Mouse (Mus musculus) CH12.LX (cell line): ENCODE data around the gene 0610030E20Rik. TPM values are rescaled to one million over a fixed set of nuclear protein-coding genes. Genes with fewer than 3 reads are reported as not detected.
A peak's percentile ranks its signal among the peaks of the same experiment; 100 is the strongest.

ENCODE experiments used
- DNase-seq: peaks from one replicate; pipeline ENCODE4 v3.0.0-alpha.2; 2013; ENCODE audit errors: extremely low read depth
- H3K27ac ChIP-seq: 2 replicates; pipeline ENCODE4 v1.5.1; 2012; ENCODE audit warnings: low read depth, mild to moderate bottlenecking, control low read depth, moderate library complexity; ENCODE audit not compliant: insufficient read depth
- H3K27me3 ChIP-seq: replicated peaks from 2 replicates; pipeline ENCODE3; 2012; ENCODE audit warnings: inconsistent platforms
- H3K36me3 ChIP-seq, 2 experiments: replicated peaks in 1 of 2; 2 replicates each; pipeline versions ENCODE3 to v1.6.1; 2012; ENCODE audit warnings: inconsistent platforms in 1 of 2, low read length in 1 of 2, mild to moderate bottlenecking in 1 of 2, mixed read lengths in 1 of 2, moderate library complexity in 1 of 2; ENCODE audit not compliant: control insufficient read depth in 1 of 2, insufficient read depth in 1 of 2
- H3K4me1 ChIP-seq, 2 experiments: 2 replicates each; pipeline ENCODE4 v1.6.1; 2012; ENCODE audit warnings: inconsistent platforms in 1 of 2, moderate library complexity in 1 of 2; ENCODE audit not compliant: insufficient read depth in 2 of 2, control insufficient read depth in 1 of 2
- H3K4me2 ChIP-seq: 2 replicates; pipeline ENCODE4 v1.6.1; 2012; ENCODE audit warnings: low read depth, mild to moderate bottlenecking, control low read depth; ENCODE audit not compliant: poor library complexity, insufficient read depth, severe bottlenecking
- H3K4me3 ChIP-seq, 3 experiments: fragments of 150-350 bp in 1 of 3; sonication (generic) in 1 of 3; replicated peaks in 1 of 3; 2 replicates each; pipeline versions ENCODE3 to v1.5.1; 2011 to 2012; ENCODE audit warnings: low read depth in 2 of 3, low read length in 2 of 3, mild to moderate bottlenecking in 2 of 3, moderate library complexity in 2 of 3, control low read depth in 1 of 3, improper control_type of control experiment in 1 of 3, inconsistent platforms in 1 of 3, mixed read lengths in 1 of 3; ENCODE audit not compliant: poor library complexity in 1 of 3
- H3K79me2 ChIP-seq: replicated peaks from 2 replicates; pipeline ENCODE4 v1.6.1; 2012; ENCODE audit warnings: mild to moderate bottlenecking, moderate library complexity; ENCODE audit not compliant: control insufficient read depth, poor library complexity, insufficient read depth, severe bottlenecking; ENCODE audit errors: extremely low read depth
- H3K9ac ChIP-seq: 2 replicates; pipeline ENCODE4 v1.6.1; 2012; ENCODE audit warnings: low read depth, mild to moderate bottlenecking, control low read depth, moderate library complexity; ENCODE audit not compliant: insufficient read depth
- H3K9me3 ChIP-seq: replicated peaks from 2 replicates; pipeline ENCODE3; 2012; ENCODE audit warnings: low read length, inconsistent platforms, mixed read lengths
- BHLHE40 ChIP-seq: IDR thresholded peaks from 2 replicates; pipeline ENCODE4 v1.6.1; 2011; ENCODE audit warnings: mild to moderate bottlenecking, low read depth, low read length, improper control_type of control experiment
- CHD1 ChIP-seq: IDR thresholded peaks from 2 replicates; pipeline ENCODE4 v1.6.1; 2012; ENCODE audit warnings: low read depth, low read length, improper control_type of control experiment, inconsistent platforms
- CHD2 ChIP-seq: IDR thresholded peaks from 2 replicates; pipeline ENCODE4 v1.6.1; 2011; ENCODE audit warnings: low read length, improper control_type of control experiment
- CTCF ChIP-seq, 2 experiments: IDR thresholded peaks in 1 of 2; conservative IDR thresholded peaks in 1 of 2; 2 replicates each; pipeline ENCODE4 v1.5.1; 2011 to 2012; ENCODE audit warnings: low read depth in 2 of 2, low read length in 2 of 2, improper control_type of control experiment in 1 of 2, inconsistent platforms in 1 of 2, mild to moderate bottlenecking in 1 of 2, moderate library complexity in 1 of 2
- E2F4 ChIP-seq: IDR thresholded peaks from 2 replicates; pipeline ENCODE4 v1.6.1; 2011; ENCODE audit warnings: low read depth, low read length, improper control_type of control experiment; ENCODE audit not compliant: insufficient replicate concordance
- ELF1 ChIP-seq: IDR thresholded peaks from 2 replicates; pipeline ENCODE4 v1.6.1; 2014; ENCODE audit warnings: low read depth, mild to moderate bottlenecking, inconsistent platforms, low read length, improper control_type of control experiment
- EP300 ChIP-seq: IDR thresholded peaks from 2 replicates; pipeline ENCODE4 v1.6.1; 2011; ENCODE audit warnings: low read length, improper control_type of control experiment
- ETS1 ChIP-seq: conservative IDR thresholded peaks from 2 replicates; pipeline ENCODE4 v1.6.1; 2012; ENCODE audit warnings: low read depth, mild to moderate bottlenecking, inconsistent platforms, low read length, improper control_type of control experiment, moderate library complexity
- GABPA ChIP-seq: IDR thresholded peaks from 2 replicates; pipeline ENCODE4 v1.6.1; 2012; ENCODE audit warnings: low read depth, low read length, improper control_type of control experiment, inconsistent platforms; ENCODE audit not compliant: insufficient replicate concordance
- HCFC1 ChIP-seq: IDR thresholded peaks from 2 replicates; pipeline ENCODE4 v1.6.1; 2012; ENCODE audit warnings: low read depth, mild to moderate bottlenecking, inconsistent platforms, low read length, improper control_type of control experiment
- IRF4 ChIP-seq: IDR thresholded peaks from 2 replicates; pipeline ENCODE4 v1.6.1; 2014; ENCODE audit warnings: low read depth, mild to moderate bottlenecking, inconsistent platforms, low read length, improper control_type of control experiment
- JUND ChIP-seq: conservative IDR thresholded peaks from 2 replicates; pipeline ENCODE4 v1.6.1; 2011; ENCODE audit warnings: low read depth, low read length, improper control_type of control experiment
- MAFK ChIP-seq: IDR thresholded peaks from 2 replicates; pipeline ENCODE4 v1.6.1; 2011; ENCODE audit warnings: low read length, improper control_type of control experiment; ENCODE audit not compliant: insufficient replicate concordance
- MAX ChIP-seq: IDR thresholded peaks from 2 replicates; pipeline ENCODE4 v1.6.1; 2011; ENCODE audit warnings: low read length, improper control_type of control experiment
- MAZ ChIP-seq: IDR thresholded peaks from 2 replicates; pipeline ENCODE4 v1.6.1; 2012; ENCODE audit warnings: low read depth, mild to moderate bottlenecking, inconsistent platforms, low read length, improper control_type of control experiment, moderate library complexity
- MXI1 ChIP-seq: IDR thresholded peaks from 2 replicates; pipeline ENCODE4 v1.6.1; 2011; ENCODE audit warnings: mild to moderate bottlenecking, low read depth, low read length, improper control_type of control experiment
- MYC ChIP-seq: IDR thresholded peaks from 2 replicates; pipeline ENCODE4 v1.6.1; 2011; ENCODE audit warnings: low read depth, mild to moderate bottlenecking, improper control_type of control experiment, low read length
- NRF1 ChIP-seq: IDR thresholded peaks from 2 replicates; pipeline ENCODE4 v1.6.1; 2014; ENCODE audit warnings: low read depth, mild to moderate bottlenecking, inconsistent platforms, low read length, improper control_type of control experiment, moderate library complexity
- PAX5 ChIP-seq: IDR thresholded peaks from 2 replicates; pipeline ENCODE4 v1.6.1; 2012; ENCODE audit warnings: low read length, inconsistent platforms, mixed read lengths
- POLR2A ChIP-seq: IDR thresholded peaks from 2 replicates; pipeline ENCODE4 v1.6.1; 2011; ENCODE audit warnings: low read depth, mild to moderate bottlenecking, improper control_type of control experiment, low read length
- POLR2AphosphoS2 ChIP-seq: IDR thresholded peaks from 2 replicates; pipeline ENCODE4 v1.6.1; 2011; ENCODE audit warnings: low read depth, low read length, improper control_type of control experiment
- RAD21 ChIP-seq: IDR thresholded peaks from 2 replicates; pipeline ENCODE4 v1.6.1; 2011; ENCODE audit warnings: low read depth, mild to moderate bottlenecking, low read length, improper control_type of control experiment, moderate library complexity
- RCOR1 ChIP-seq: conservative IDR thresholded peaks from 2 replicates; pipeline ENCODE4 v1.6.1; 2012; ENCODE audit warnings: low read depth, mild to moderate bottlenecking, inconsistent platforms, low read length, improper control_type of control experiment
- SIN3A ChIP-seq: IDR thresholded peaks from 2 replicates; pipeline ENCODE4 v1.6.1; 2012; ENCODE audit warnings: low read length, improper control_type of control experiment, inconsistent platforms
- SMC3 ChIP-seq: IDR thresholded peaks from 2 replicates; pipeline ENCODE4 v1.6.1; 2011; ENCODE audit warnings: low read depth, low read length, improper control_type of control experiment
- TBP ChIP-seq: conservative IDR thresholded peaks from 2 replicates; pipeline ENCODE4 v1.6.1; 2011; ENCODE audit warnings: low read depth, low read length, improper control_type of control experiment
- TCF12 ChIP-seq: IDR thresholded peaks from 2 replicates; pipeline ENCODE4 v1.6.1; 2014; ENCODE audit warnings: low read depth, mild to moderate bottlenecking, inconsistent platforms, low read length, improper control_type of control experiment
- UBTF ChIP-seq: IDR thresholded peaks from 2 replicates; pipeline ENCODE4 v1.6.1; 2012; ENCODE audit warnings: low read depth, mild to moderate bottlenecking, inconsistent platforms, low read length, improper control_type of control experiment, moderate library complexity
- USF1 ChIP-seq: IDR thresholded peaks from 2 replicates; pipeline ENCODE4 v1.6.1; 2014; ENCODE audit warnings: low read depth, mild to moderate bottlenecking, inconsistent platforms, low read length, improper control_type of control experiment
- USF2 ChIP-seq: conservative IDR thresholded peaks from 2 replicates; pipeline ENCODE4 v1.6.1; 2011; ENCODE audit warnings: low read depth, low read length, improper control_type of control experiment
- ZC3H11A ChIP-seq: IDR thresholded peaks from 2 replicates; pipeline ENCODE4 v1.6.1; 2012; ENCODE audit warnings: low read depth, mild to moderate bottlenecking, inconsistent platforms, low read length, improper control_type of control experiment
- ZKSCAN1 ChIP-seq: IDR thresholded peaks from 2 replicates; pipeline ENCODE4 v1.6.1; 2012; ENCODE audit warnings: low read depth, inconsistent platforms, low read length, improper control_type of control experiment, borderline replicate concordance
- ZMIZ1 ChIP-seq: IDR thresholded peaks from 2 replicates; pipeline ENCODE4 v1.6.1; 2012; ENCODE audit warnings: low read depth, mild to moderate bottlenecking, inconsistent platforms, low read length, improper control_type of control experiment
- dilution Hi-C: fragments of 300-500 bp; cut with MboI; formaldehyde crosslinking; loops from 2 replicates; pipeline ENCODE4 v1.14.3; 2020; ENCODE audit warnings: low sequenced_read_pairs; ENCODE audit not compliant: extremely low pct_unique_long_range_greater_than_20kb, extremely low pct_ligation_motif_present
- in situ Hi-C: fragments of 300-500 bp; cut with MboI; formaldehyde crosslinking; loops from 3 replicates; pipeline ENCODE4 v1.14.3; 2019; ENCODE audit warnings: low sequenced_read_pairs, low pct_ligation_motif_present, low pct_unique_long_range_greater_than_20kb, mixed read lengths
- polyA plus RNA-seq: library from polyadenylated mRNA; unstranded; fragments of >175 nt; gene quantifications from 2 replicates; pipeline ENCODE4 v1.2.1, GENCODE M21; 2012; ENCODE audit warnings: low read depth; ENCODE audit not compliant: insufficient read length
- total RNA-seq, 2 experiments: library from RNA; depleted of rRNA; stranded (reverse); fragments of 300-350 nt in 1 of 2; fragments of >200 nt in 1 of 2; gene quantifications; 2 replicates each; pipeline ENCODE4 v1.2.3; 2012 to 2014

Gene 0610030E20Rik
- total and polyA plus RNA-seq, 3 experiments, result 7.2 to 16.9 (median 11.7) TPM

DNA sequence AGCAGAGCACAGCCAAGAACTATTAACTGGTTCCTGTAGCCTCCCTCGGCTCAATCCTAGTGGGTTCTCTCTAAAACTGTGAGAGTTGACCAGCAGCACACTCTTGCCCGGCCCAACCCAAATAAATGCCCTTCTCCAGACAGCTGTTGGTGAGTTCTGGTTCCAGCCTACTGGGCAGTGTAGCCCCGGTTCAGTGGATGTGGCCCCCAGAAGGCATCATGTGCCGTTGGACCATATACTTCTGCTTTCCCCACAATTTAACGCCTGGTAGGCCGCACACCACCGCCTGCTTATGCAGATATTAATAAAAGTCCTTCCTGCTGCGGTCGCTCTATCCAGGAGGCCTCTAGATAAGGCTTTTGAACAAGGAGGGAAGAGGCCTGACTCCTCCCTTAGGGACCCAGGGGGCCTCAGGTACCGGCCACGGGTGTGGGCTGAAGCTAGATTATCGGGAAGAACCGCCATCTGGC is 42.4 kb downstream of the 0610030E20Rik start (continued):
- 0 out of 2 replicates have a peak, but pooled peaks have one; percentile 19 for TF ChIP-seq IRF4
- no peak for TF ChIP-seq POLR2AphosphoS2
- no peak for TF ChIP-seq CTCF (conservative IDR thresholded peaks at IDR 0.05 in 1 of 2, IDR thresholded peaks at IDR 0.05 in 1 of 2; ENCODE audit: low read depth in 2 of 2, low read length in 2 of 2)
- TF ChIP-seq MAX, result no peak
- no peak for TF ChIP-seq RAD21
- no peak for TF ChIP-seq MAFK
- 0 out of 2 replicates have a peak, but pooled peaks have one; percentile 55 for TF ChIP-seq MAZ
- TF ChIP-seq, all 38 proteins: peak for 9

GRCm38 (mm10) chr6:72389941-72390771 is 43.0 kb downstream of the 0610030E20Rik start, which contains the start of gene Vamp8:
Gene Vamp8 (minus strand): TSS chr6:72390703.
- H3K4me2 ChIP-seq, result peak within 1 kb of the TSS; percentile 69
- peaks cover 2% of the 10 kb centered on the region for H3K9me3 ChIP-seq
- peaks cover 9 to 23% of the 10 kb centered on the region in 2 experiments for H3K4me1 ChIP-seq
- H3K9ac ChIP-seq, result peak within 1 kb of the TSS; percentile 89
- H3K36me3 ChIP-seq, result peaks cover 5 to 34% of the 10 kb centered on the region in 2 experiments
- peak within 1 kb of the TSS; percentile 71 to 75 (median 74) for H3K4me3 ChIP-seq
- no peaks in the 10 kb centered on the region for H3K79me2 ChIP-seq
- H3K27me3 ChIP-seq, result no peaks in the 10 kb centered on the region
- peak; percentile 59 for DNase-seq
- dilution Hi-C loops, result no loop called here
- in situ Hi-C loops, result no loop called here
- peak within 1 kb of the TSS; percentile 37 for H3K27ac ChIP-seq
- TF ChIP-seq USF1 (no peak), CHD1 (no peak), RAD21 (peak; percentile 7), RCOR1 (0 out of 2 replicates have a peak, but pooled peaks have one; percentile 8), EP300 (no peak), TBP (peak; percentile 36; the same call in 1 of the 2 replicates), MAX (no peak; the same call in 1 of the 2 replicates), MAFK (0 out of 2 replicates have a peak, but pooled peaks have one; percentile 11), POLR2AphosphoS2 (no peak), MAZ (0 out of 2 replicates have a peak, but pooled peaks have one; percentile 7), CHD2 (peak; percentile 52), POLR2A (peak; percentile 67), HCFC1 (peak; percentile 7), ZKSCAN1 (no peak), BHLHE40 (no peak), USF2 (no peak), PAX5 (no peak), CTCF (conservative IDR thresholded peaks at IDR 0.05 in 1 of 2, IDR thresholded peaks at IDR 0.05 in 1 of 2; ENCODE audit: low read depth in 2 of 2, low read length in 2 of 2) (0 out of 4 replicates have a peak, but pooled peaks of 1 of the 2 experiments have one; percentile 24), SMC3 (no peak), MXI1 (peak; percentile 39; the same call in 1 of the 2 replicates), TCF12 (no peak; the same call in 1 of the 2 replicates), UBTF (no peak; the same call in 1 of the 2 replicates), SIN3A (peak; percentile 79), NRF1 (no peak), IRF4 (peak; percentile 27; the same call in 1 of the 2 replicates), ZMIZ1 (no peak; the same call in 1 of the 2 replicates), E2F4 (no peak), GABPA (no peak), MYC (no peak), ETS1 (no peak), ELF1 (peak; percentile 77), JUND (no peak), ZC3H11A (no peak)
